Mouse (Mus musculus) heart, postnatal 0 days (tissue): ENCODE data around the gene Megf11.

Source experiments
- CTCF ChIP-seq: IDR thresholded peaks from 2 replicates; pipeline ENCODE4 v1.5.1; 2016; ENCODE audit warnings: antibody characterized with exemption, control low read depth, low read depth
- EP300 ChIP-seq: IDR thresholded peaks from 2 replicates; pipeline ENCODE4 v1.6.1; 2016; ENCODE audit warnings: antibody characterized with exemption, low read depth

GRCm38 (mm10) chr9:64340351-64341253, 44.8 kb upstream of the Megf11 start:
- no peak; the same call in 1 of the 2 replicates for TF ChIP-seq CTCF
- no peak for TF ChIP-seq EP300
